Mouse (Mus musculus) heart, postnatal 4 days (tissue): ENCODE data around the gene Cyp2d40. TPM values are rescaled to one million over a fixed set of nuclear protein-coding genes. Genes with fewer than 3 reads are reported as not detected.
"Not testable (repeated sequence)": the region's sequence is repeated elsewhere in the genome, so short reads cannot be mapped to it uniquely, and the experiment has no call there.

Experiments used
- DNase-seq: peaks from one replicate; pipeline ENCODE4 v3.0.0; 2021
- total RNA-seq, 2 experiments: library from RNA; stranded (reverse); gene quantifications; 2 replicates each; pipeline ENCODE4 v1.2.3; 2021

Cyp2d40 gene
- total RNA-seq = not detected

- DNase-seq = no peak
Measured at GRCm38 (mm10) chr15:82763631-82764420, at the start of gene Cyp2d40. Cyp2d40 (minus strand) TSS chr15:82764183.

- DNase-seq = no peak
Measured at GRCm38 (mm10) chr15:82810556-82810955, 46.6 kb upstream of the Cyp2d40 start.

- DNase-seq = no peak
Measured at GRCm38 (mm10) chr15:82809511-82809910, 45.5 kb upstream of the Cyp2d40 start.

GRCm38 (mm10) chr15:82806969-82807763 is 43.2 kb upstream of the Cyp2d40 start:
- no peak for DNase-seq

- peak; percentile 89 for DNase-seq
Measured at GRCm38 (mm10) chr15:82804708-82805639, 41.0 kb upstream of the Cyp2d40 start.

- no peak for DNase-seq
Measured at GRCm38 (mm10) chr15:82795936-82796440, 32.0 kb upstream of the Cyp2d40 start.

GRCm38 (mm10) chr15:82794277-82794676 is 30.3 kb upstream of the Cyp2d40 start, which contains the start of gene Cyp2d26:
Cyp2d26 (minus strand) TSS chr15:82794294.
- no peak for DNase-seq

GRCm38 (mm10) chr15:82793868-82794267 is 29.9 kb upstream of the Cyp2d40 start:
- DNase-seq = no peak

GRCm38 (mm10) chr15:82793454-82793853 is 29.5 kb upstream of the Cyp2d40 start:
- DNase-seq = no peak

GRCm38 (mm10) chr15:82792566-82792965 is 28.6 kb upstream of the Cyp2d40 start:
- DNase-seq = no peak

- no peak for DNase-seq
Measured at GRCm38 (mm10) chr15:82784581-82784980, 20.6 kb upstream of the Cyp2d40 start.

- no peak for DNase-seq
Measured at GRCm38 (mm10) chr15:82783800-82784199, 19.8 kb upstream of the Cyp2d40 start.

- DNase-seq = not testable (repeated sequence)
Measured at GRCm38 (mm10) chr15:82777856-82778255, 13.9 kb upstream of the Cyp2d40 start.

GRCm38 (mm10) chr15:82765943-82766342 is 2.0 kb upstream of the Cyp2d40 start:
- DNase-seq = no peak

- DNase-seq = no peak
Measured at GRCm38 (mm10) chr15:82764881-82765280, 898 bp upstream of the Cyp2d40 start.

- DNase-seq = no peak
Measured at GRCm38 (mm10) chr15:82748141-82748540, 15.8 kb downstream of the Cyp2d40 start.

GRCm38 (mm10) chr15:82747516-82747915 is 16.5 kb downstream of the Cyp2d40 start:
- no peak for DNase-seq

- DNase-seq = not testable (repeated sequence)
Measured at GRCm38 (mm10) chr15:82733331-82733925, 30.6 kb downstream of the Cyp2d40 start.
